Mouse (Mus musculus) embryonic facial prominence, embryonic 14.5 days (tissue): ENCODE data around the gene Rin2. TPM values are rescaled to one million over a fixed set of nuclear protein-coding genes. Genes with fewer than 3 reads are reported as not detected.

Experiments
- ATAC-seq: fragments of 200-750 bp; cut with Nextera tagmentation; 2 replicates; pipeline ENCODE4 v1.8.0; 2017; ENCODE audit warnings: low read depth, moderate number of reproducible peaks, moderate TSS enrichment
- DNase-seq: peaks from one replicate; pipeline ENCODE4 v3.0.0-alpha.2; 2015; ENCODE audit warnings: low spot score
- H3K27ac ChIP-seq: fragments of 300-500 bp; sonication (generic); replicated peaks from 2 replicates; pipeline ENCODE4 v1.5.1; 2014; ENCODE audit warnings: low read depth, mild to moderate bottlenecking, low read length, moderate library complexity
- H3K27me3 ChIP-seq: fragments of 300-500 bp; sonication (generic); replicated peaks from 2 replicates; pipeline ENCODE4 v1.6.1; 2014; ENCODE audit warnings: low read length; ENCODE audit not compliant: control insufficient read depth, insufficient read depth
- H3K36me3 ChIP-seq: fragments of 300-500 bp; sonication (generic); 2 replicates; pipeline ENCODE4 v1.6.1; 2014; ENCODE audit warnings: low read length, mixed read lengths; ENCODE audit not compliant: control insufficient read depth, insufficient read depth
- H3K4me1 ChIP-seq: fragments of 300-500 bp; sonication (generic); 2 replicates; pipeline ENCODE4 v1.6.1; 2014; ENCODE audit warnings: antibody characterized with exemption, low read length; ENCODE audit not compliant: control insufficient read depth, insufficient read depth
- H3K4me2 ChIP-seq: fragments of 300-500 bp; sonication (generic); 2 replicates; pipeline ENCODE4 v1.6.1; 2014; ENCODE audit warnings: low read depth, mild to moderate bottlenecking, low read length, moderate library complexity, mixed read lengths
- H3K4me3 ChIP-seq: fragments of 300-500 bp; sonication (generic); 2 replicates; pipeline ENCODE4 v1.5.1; 2014; ENCODE audit warnings: low read depth, mild to moderate bottlenecking, low read length
- H3K9ac ChIP-seq: fragments of 300-500 bp; sonication (generic); 2 replicates; pipeline ENCODE4 v1.6.1; 2014; ENCODE audit warnings: low read depth, mild to moderate bottlenecking, low read length, moderate library complexity, mixed read lengths
- H3K9me3 ChIP-seq: fragments of 300-500 bp; sonication (generic); 2 replicates; pipeline ENCODE4 v1.6.1; 2016; ENCODE audit warnings: low read length; ENCODE audit not compliant: control insufficient read depth
- WGBS: fragments of 180-500 bp; shearing (Covaris S2); extraction: QIAGEN DNeasy Blood & Tissue Kit; methylation state at CpG from one replicate; pipeline ENCODE4 v1.1.7; 2014; 5-methylcytosine and 5-hydroxymethylcytosine counted together
- polyA plus RNA-seq: library from polyadenylated mRNA; unstranded; fragments of >200 nt; fragmentation: Nextera tagmentation; extraction: Ambion mirVana; gene quantifications from 2 replicates; pipeline ENCODE4 v1.2.1, GENCODE M21; 2014

Gene Rin2
- polyA plus RNA-seq, 1 experiment from 2014 or later, result 33.0 TPM

DNA sequence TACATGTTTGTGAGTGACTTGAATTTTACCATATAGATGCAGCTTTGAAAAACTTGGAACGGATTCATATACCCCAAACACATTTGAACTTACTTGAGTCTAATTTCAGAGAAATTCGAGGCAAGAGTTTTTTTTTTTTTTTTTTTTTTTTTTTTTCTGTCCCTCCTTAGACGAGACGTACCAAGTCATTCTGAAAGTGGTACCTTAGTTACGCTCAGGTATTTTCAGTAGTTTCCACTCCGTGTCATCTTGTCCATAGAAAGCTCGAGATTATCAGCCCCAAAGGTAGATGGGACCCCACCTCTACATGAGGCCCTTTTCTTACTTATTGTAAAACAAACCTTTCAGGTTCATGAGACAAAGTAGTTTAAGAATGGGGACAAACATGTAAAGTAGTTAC lies 55.9 kb downstream of the Rin2 start:
- DNase-seq, result no peak
- Histone ChIP-seq H3K9ac (no peak overlapping the region), H3K4me1 (no peaks in the 10 kb centered on the region), H3K4me2 (no peak overlapping the region), H3K36me3 (no peaks in the 10 kb centered on the region), H3K9me3 (no peaks in the 10 kb centered on the region), H3K4me3 (no peak overlapping the region), H3K27me3 (no peaks in the 10 kb centered on the region), H3K27ac (no peak overlapping the region)
- no peak for ATAC-seq
- WGBS, result 83% methylated on average over 7 of the region's 7 CpGs

DNA sequence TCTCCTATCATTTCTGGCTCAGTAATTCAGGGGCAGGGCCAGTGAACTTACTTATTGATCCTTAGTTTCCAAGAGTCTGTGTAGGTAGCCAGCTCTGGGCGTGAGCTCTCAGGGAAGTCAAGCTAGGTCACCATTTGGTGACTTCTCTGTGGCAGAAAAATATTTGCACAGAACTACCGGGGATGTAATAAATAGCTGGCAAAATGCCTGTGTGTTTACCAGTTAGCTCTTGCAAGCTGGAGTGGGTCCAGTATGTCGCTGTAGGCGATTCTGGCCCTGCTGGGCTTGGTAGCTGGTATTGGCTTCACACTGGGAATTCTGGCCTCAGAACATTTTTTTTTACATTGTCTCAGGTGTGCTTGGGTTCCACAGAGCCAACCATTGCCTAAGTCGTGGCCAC lies 60.1 kb downstream of the Rin2 start:
- Histone ChIP-seq H3K9ac (no peak overlapping the region), H3K27me3 (no peaks in the 10 kb centered on the region), H3K4me3 (no peak overlapping the region), H3K4me1 (no peaks in the 10 kb centered on the region), H3K36me3 (no peaks in the 10 kb centered on the region), H3K4me2 (no peak overlapping the region), H3K27ac (no peak overlapping the region), H3K9me3 (no peaks in the 10 kb centered on the region)
- WGBS, result 82% methylated on average over 5 of the region's 5 CpGs
- ATAC-seq (no peak), DNase-seq (no peak)

DNA sequence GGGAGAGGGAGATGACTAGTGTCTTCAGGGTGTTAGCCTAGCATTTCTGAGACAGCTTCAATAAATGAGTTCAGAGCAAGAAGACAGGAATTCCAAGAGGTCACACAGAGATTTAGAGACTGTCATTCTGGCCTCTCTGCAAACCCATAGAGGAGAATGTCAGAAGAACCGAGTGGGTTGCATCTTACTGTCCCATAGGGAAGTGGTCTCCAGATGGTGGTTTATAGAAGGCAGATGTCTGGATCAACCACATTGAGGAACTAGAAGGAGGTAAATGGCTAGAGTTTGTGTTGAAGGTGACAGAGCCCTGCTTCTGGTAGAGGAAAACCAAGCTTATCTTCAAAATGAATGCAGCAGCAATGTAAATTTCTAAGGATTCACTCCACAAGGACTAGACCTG lies 61.5 kb downstream of the Rin2 start:
- Histone ChIP-seq H3K9me3 (no peaks in the 10 kb centered on the region), H3K27ac (no peak overlapping the region), H3K36me3 (no peaks in the 10 kb centered on the region), H3K4me3 (no peak overlapping the region), H3K27me3 (no peaks in the 10 kb centered on the region), H3K9ac (no peak overlapping the region), H3K4me1 (no peaks in the 10 kb centered on the region), H3K4me2 (no peak overlapping the region)
- ATAC-seq (no peak), DNase-seq (no peak)
- 58% methylated on average over 1 of the region's 1 CpGs for whole genome bisulfite sequencing

DNA sequence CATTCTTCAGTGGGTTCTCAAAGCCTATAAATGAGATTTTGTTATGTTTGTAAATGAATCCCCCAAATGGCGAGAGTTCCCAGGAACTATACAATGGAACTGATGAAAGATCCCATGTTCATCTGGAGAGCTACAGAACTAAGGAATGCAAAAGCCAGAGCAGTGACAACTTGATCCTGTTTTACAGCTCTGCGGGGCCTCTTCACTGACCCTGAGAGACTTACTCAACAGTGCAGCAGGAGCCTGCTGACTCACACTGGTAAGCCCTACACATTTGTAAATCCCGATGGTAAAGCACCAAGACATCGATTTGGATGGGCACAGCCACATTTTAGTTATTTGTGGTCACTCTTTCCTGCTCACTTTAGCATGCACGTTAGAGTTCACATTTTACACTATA lies 62.2 kb downstream of the Rin2 start:
- no peak overlapping the region for H3K27ac ChIP-seq
- ATAC-seq (0 out of 2 replicates have a peak, but pooled peaks have one; percentile 37), DNase-seq (peak; percentile 49)
- no peaks in the 10 kb centered on the region for H3K9me3 ChIP-seq
- H3K27me3 ChIP-seq, result no peaks in the 10 kb centered on the region
- H3K4me2 ChIP-seq, result no peak overlapping the region
- no peak overlapping the region for H3K4me3 ChIP-seq
- no peaks in the 10 kb centered on the region for H3K4me1 ChIP-seq
- H3K36me3 ChIP-seq, result no peaks in the 10 kb centered on the region
- WGBS, result 40% methylated on average over 5 of the region's 5 CpGs
- H3K9ac ChIP-seq, result no peak overlapping the region

DNA sequence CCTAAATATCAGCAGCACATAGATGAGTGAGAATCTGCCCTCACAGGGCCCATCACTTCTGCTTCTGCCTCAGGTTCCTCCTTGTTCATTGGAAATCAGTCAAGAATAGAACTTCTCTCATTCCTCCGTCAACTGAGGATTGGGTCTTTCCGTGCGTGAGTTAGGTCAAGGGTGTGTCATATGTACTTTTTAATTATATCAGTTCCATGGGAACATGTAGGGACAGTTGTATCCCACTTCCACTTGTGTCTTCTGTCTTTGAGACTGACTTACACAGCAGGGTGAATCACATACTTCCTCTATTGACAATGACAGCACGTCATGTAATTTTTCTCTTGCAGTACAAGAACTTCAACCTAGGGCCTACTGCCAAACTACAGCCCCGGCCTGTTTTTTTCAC lies 65.7 kb downstream of the Rin2 start:
- H3K9ac ChIP-seq, result no peak overlapping the region
- H3K36me3 ChIP-seq, result no peaks in the 10 kb centered on the region
- H3K27ac ChIP-seq, result no peak overlapping the region
- no peaks in the 10 kb centered on the region for H3K9me3 ChIP-seq
- H3K4me1 ChIP-seq, result no peaks in the 10 kb centered on the region
- 94% methylated on average over 5 of the region's 5 CpGs for WGBS
- no peaks in the 10 kb centered on the region for H3K27me3 ChIP-seq
- DNase-seq (no peak), ATAC-seq (no peak)
- no peak overlapping the region for H3K4me3 ChIP-seq
- no peak overlapping the region for H3K4me2 ChIP-seq

DNA sequence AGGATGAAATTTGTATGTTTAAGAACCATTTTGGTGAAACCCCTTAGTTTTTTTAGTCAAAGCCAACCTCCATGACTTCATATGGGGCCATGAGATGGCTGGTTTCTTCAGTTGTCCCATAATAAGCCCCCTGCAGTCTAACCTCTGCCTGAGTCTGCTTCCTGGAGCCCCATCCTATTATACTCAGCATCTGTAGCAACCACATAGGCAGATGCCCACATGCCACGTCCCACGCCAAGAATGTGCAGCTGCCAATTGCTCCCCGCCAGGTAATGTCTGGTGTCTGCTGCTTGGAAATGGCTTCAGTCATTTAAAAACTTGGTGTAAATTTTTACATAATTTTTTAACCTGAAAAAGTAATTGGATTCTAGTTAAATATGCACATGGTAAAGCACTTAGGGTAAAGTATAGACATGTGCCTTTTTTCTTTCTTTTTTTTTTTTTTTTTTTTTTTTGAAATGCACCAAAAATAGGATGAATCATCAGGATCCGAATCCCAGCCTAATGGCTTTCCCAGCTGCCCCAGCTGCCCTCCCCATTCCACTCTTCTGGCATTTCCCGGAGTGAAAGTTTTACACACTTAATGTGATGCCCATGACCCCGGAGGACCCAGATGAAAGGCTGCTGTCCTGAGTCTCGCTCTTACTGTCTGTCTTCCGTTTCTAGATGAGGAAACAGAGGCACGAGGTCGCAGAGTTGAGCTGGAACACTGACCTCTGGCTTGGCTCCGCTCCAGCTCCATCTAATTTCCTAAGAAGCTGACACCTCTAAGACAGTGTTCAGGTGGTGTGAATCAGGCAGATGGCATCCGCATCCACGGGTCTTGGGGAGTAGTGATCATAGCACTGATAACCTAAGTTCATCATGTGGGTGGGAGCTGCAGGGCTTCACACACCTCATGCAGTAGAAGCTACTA lies 68.0 kb downstream of the Rin2 start:
- DNase-seq (no peak), ATAC-seq (no peak)
- Histone ChIP-seq H3K36me3 (no peaks in the 10 kb centered on the region), H3K4me3 (no peak overlapping the region), H3K9me3 (no peaks in the 10 kb centered on the region), H3K4me1 (no peaks in the 10 kb centered on the region), H3K4me2 (no peak overlapping the region), H3K27me3 (no peaks in the 10 kb centered on the region), H3K27ac (no peak overlapping the region), H3K9ac (no peak overlapping the region)
- 64% methylated on average over 13 of the region's 13 CpGs for WGBS

DNA sequence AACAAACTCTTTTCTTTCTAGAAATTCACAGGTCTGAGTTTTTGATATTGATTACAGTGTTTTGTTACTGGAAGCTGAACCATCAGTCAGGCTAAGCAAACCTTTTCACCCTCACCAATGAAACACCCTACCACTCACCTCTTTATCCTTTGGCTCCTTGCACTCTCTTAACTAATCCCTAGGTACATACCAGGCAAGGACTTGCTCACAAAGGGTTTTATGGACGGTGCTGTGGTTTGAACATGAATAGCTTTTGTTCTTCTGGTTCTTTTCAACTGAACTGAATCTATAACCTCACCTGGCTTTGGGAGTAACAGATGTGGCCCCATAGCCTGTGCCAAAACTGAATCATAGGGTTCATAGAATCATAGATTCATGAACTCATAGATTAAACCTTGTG lies 71.4 kb downstream of the Rin2 start:
- Histone ChIP-seq H3K9ac (no peak overlapping the region), H3K4me1 (no peaks in the 10 kb centered on the region; the same call in 1 of the 2 replicates), H3K4me2 (no peak overlapping the region), H3K36me3 (no peaks in the 10 kb centered on the region), H3K27me3 (no peaks in the 10 kb centered on the region), H3K4me3 (no peak overlapping the region), H3K27ac (no peak overlapping the region), H3K9me3 (no peaks in the 10 kb centered on the region)
- WGBS, result 67% methylated on average over 1 of the region's 1 CpGs
- no peak for ATAC-seq
- DNase-seq, result no peak

DNA sequence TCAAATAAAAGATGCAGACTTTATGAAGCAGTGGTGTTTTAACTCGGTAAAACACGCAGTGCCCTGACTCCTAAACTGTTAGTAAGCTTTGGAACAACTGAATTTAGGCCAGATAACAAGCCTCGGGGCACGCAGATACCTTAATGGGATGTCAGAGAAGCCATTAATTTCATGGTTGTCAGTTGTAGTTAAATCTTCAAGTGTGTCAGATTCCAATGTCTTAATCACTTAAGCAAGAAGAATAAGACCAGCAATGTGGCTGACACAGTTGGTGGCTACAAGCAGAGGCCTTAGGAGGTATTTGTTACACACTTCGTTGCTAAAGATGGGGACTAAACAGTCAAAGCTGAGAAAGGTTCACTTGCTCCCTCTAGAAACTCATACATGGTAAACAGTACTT lies 74.6 kb downstream of the Rin2 start:
- no peaks in the 10 kb centered on the region for H3K9me3 ChIP-seq
- no peaks in the 10 kb centered on the region for H3K27me3 ChIP-seq
- no peak for ATAC-seq
- no peak overlapping the region for H3K4me3 ChIP-seq
- H3K36me3 ChIP-seq, result no peaks in the 10 kb centered on the region
- H3K27ac ChIP-seq, result no peak overlapping the region
- no peak overlapping the region for H3K4me2 ChIP-seq
- 42% methylated on average over 5 of the region's 5 CpGs for WGBS
- no peaks in the 10 kb centered on the region; the same call in none of the 2 replicates for H3K4me1 ChIP-seq
- peak; percentile 33 for DNase-seq
- no peak overlapping the region for H3K9ac ChIP-seq

DNA sequence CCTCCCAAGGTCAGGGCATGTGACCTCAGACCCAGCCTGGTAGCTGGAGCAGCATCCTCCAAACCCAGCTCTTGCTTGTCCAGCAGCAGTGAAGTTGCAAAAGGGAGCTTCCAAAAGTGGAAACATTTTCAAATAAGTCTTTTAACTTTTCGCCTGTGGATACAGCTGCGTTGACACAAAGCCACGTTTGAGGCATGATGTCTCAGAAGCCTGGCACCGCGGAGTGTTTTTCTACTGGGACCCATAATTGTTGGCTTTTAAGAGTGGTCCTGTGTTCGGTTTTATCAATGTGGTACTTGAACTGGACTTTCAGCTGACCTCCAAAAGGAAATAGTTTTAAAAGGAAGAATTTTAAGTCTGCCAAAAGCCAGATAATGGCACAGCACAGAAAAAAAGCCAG lies 77.6 kb downstream of the Rin2 start:
- H3K4me1 ChIP-seq, result no peaks in the 10 kb centered on the region; the same call in none of the 2 replicates
- DNase-seq (peak; percentile 53), ATAC-seq (no peak)
- H3K27ac ChIP-seq, result peak overlapping the region; percentile 30; the same call in 1 of the 2 replicates
- H3K36me3 ChIP-seq, result no peaks in the 10 kb centered on the region
- H3K4me2 ChIP-seq, result no peak overlapping the region
- no peaks in the 10 kb centered on the region for H3K27me3 ChIP-seq
- no peak overlapping the region for H3K9ac ChIP-seq
- H3K4me3 ChIP-seq, result no peak overlapping the region
- no peaks in the 10 kb centered on the region for H3K9me3 ChIP-seq
- 58% methylated on average over 6 of the region's 6 CpGs for WGBS
